Mouse (Mus musculus) spleen, adult 2 months (tissue): Measurements from ENCODE around the gene Rai14.

Experiments used
- CTCF ChIP-seq: fragments of 200-500 bp; IDR thresholded peaks from 2 replicates; pipeline ENCODE4 v1.5.1; 2011; ENCODE audit warnings: mild to moderate bottlenecking, inconsistent platforms; ENCODE audit not compliant: insufficient read depth, insufficient read length, insufficient replicate concordance; ENCODE audit errors: extremely low read depth
- POLR2A ChIP-seq: fragments of 200-500 bp; IDR thresholded peaks from 2 replicates; pipeline ENCODE4 v1.6.1; 2011; ENCODE audit warnings: low read depth, low read length, inconsistent platforms

GRCm38 (mm10) chr15:10751141-10751540, 36.7 kb upstream of the Rai14 start:
- TF ChIP-seq CTCF (no peak), POLR2A (no peak)
